Mouse (Mus musculus): ENCODE measurements around the gene BC048562. TPM values are rescaled to one million over a fixed set of nuclear protein-coding genes. Genes with fewer than 3 reads are reported as not detected.

Gene BC048562
- polyA plus RNA-seq (2015; fragmentation: Nextera tagmentation; extraction: Ambion mirVana), result not detected in 2 replicates

DNA sequence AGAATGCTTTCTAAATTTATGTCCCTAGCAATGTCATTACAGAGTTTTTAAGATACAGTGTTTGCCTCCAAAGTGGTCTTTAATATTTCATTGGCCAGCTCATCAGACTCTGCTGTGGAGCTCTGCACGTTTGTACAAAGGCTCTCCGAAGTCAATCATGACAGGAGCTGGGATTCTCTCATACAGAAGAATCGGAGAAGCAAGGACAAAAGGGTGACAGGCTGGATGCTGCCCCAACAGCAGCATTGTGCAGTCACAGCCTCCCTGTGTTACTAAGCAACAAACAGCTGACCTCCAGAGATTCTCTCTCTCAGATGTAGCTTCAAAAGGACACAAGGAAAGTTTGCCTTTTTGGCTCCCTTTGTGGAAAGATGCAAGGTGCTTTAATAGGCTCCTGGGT, at the start of gene BC048562:
TSS of gene BC048562 (plus strand) at position 301 of the 400 bp plus-strand sequence.
- ATAC-seq, result no peak
- 0 out of 2 replicates have a peak within 1 kb of the TSS, but pooled peaks have one; percentile 22 for H3K27ac ChIP-seq
- 27% methylated on average over 3 of the region's 3 CpGs for WGBS
- no peak within 1 kb of the TSS for H3K9ac ChIP-seq (replicated peaks)
- peaks cover 20% of the 10 kb centered on the region for H3K4me1 ChIP-seq (replicated peaks)
- H3K36me3 ChIP-seq, result no peaks in the 10 kb centered on the region
- no peak within 1 kb of the TSS for H3K4me2 ChIP-seq (replicated peaks)
- H3K4me3 ChIP-seq (replicated peaks), result no peak within 1 kb of the TSS
- no peaks in the 10 kb centered on the region for H3K9me3 ChIP-seq
- H3K27me3 ChIP-seq, result no peaks in the 10 kb centered on the region

DNA sequence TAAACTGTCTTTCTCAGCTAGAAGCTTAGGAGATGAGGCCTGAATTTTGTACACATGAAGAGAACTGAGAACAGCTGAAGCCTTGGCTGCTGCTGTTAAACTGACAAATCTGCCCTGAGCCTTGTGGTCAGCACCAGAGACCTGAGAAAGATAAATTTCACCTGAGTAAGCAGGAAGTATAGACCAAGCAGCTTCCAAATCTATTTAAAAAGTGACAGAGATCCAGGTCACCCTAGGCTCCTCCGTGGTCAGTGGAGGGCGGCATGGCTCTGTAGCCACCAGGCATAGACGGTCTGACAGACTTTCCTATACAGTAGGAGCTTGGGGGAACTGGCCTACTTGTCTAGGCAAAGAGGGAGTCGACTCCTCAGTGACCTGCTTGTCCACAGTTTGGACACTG, 49.5 kb upstream of the BC048562 start:
- Histone ChIP-seq H3K27me3 (no peaks in the 10 kb centered on the region), H3K4me3 (replicated peaks) (no peak overlapping the region), H3K4me1 (replicated peaks) (no peaks in the 10 kb centered on the region), H3K4me2 (replicated peaks) (no peak overlapping the region), H3K27ac (no peak overlapping the region), H3K36me3 (peaks cover 92% of the 10 kb centered on the region), H3K9ac (replicated peaks) (no peak overlapping the region), H3K9me3 (no peaks in the 10 kb centered on the region)
- 94% methylated on average over 4 of the region's 4 CpGs for WGBS
- no peak for ATAC-seq

DNA sequence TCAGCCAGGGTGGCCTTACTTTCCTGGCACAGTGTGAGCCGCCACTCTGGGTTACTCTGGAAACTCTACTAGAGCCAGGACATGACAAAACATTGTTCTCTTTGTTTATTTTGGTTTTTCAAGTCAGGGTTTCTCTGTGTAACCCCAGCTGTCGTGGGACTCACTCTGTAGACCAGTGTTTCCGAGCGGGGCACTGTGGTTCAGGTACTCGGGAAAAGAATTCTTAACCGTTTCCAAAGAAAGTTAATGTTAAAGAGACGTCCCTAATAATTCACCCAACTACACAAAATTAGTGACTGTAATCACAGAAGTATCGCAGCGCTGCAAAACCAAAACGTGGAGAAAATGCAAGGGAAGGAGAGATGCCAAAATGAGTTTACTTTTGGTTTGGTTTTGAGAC, 47.7 kb upstream of the BC048562 start:
- Histone ChIP-seq H3K4me2 (replicated peaks) (no peak overlapping the region), H3K9me3 (no peaks in the 10 kb centered on the region), H3K9ac (replicated peaks) (no peak overlapping the region), H3K27ac (no peak overlapping the region), H3K4me1 (replicated peaks) (no peaks in the 10 kb centered on the region), H3K4me3 (replicated peaks) (no peak overlapping the region), H3K36me3 (peaks cover 92% of the 10 kb centered on the region), H3K27me3 (no peaks in the 10 kb centered on the region)
- ATAC-seq, result no peak
- WGBS, result 91% methylated on average over 10 of the region's 10 CpGs

DNA sequence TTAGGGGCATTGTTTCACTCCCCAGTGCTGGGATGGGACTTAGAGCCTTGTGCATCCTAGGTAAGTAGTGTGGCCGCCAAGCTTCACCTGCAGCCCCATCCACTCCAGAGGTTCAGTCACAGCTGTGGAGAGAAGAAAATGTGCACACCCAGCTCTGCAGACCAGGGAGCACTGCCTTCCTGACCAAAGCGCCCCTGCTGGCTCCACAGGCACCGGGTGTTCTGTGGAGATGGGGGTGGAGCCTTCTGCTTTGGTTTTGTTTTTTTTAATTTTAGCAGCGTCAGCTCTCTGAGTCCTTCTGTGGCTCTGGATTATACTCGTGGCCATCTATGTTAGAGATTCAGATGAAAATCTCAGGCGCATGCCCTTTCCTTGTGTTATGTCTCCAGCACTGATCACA, 47.1 kb upstream of the BC048562 start:
- no peaks in the 10 kb centered on the region for H3K27me3 ChIP-seq
- no peaks in the 10 kb centered on the region for H3K9me3 ChIP-seq
- 92% methylated on average over 6 of the region's 6 CpGs for WGBS
- no peak overlapping the region for H3K4me2 ChIP-seq (replicated peaks)
- H3K36me3 ChIP-seq, result peaks cover 92% of the 10 kb centered on the region
- no peak for ATAC-seq
- no peaks in the 10 kb centered on the region for H3K4me1 ChIP-seq (replicated peaks)
- no peak overlapping the region for H3K4me3 ChIP-seq (replicated peaks)
- no peak overlapping the region for H3K27ac ChIP-seq
- no peak overlapping the region for H3K9ac ChIP-seq (replicated peaks)

DNA sequence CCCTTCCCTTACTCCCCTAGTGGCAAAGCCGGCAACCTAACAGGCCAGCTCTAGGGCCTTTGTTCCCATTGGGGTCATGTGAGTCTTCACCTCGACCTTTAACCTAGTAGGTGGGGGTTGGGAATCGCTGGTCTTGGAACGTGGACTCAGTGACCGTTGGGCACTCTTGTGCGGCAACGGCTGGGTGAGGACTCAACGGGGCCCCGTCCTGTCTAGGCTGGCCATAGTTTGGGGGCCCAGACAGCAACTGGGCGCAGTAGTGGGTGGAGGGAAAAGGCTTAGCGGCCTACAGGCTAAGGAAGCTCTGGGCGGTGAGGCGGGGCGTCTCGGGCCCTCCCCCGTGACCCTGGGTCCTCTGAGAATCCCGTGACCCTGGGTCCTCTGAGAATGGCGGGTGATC, 43.6 kb upstream of the BC048562 start, which contains the start of gene 1700102P08Rik:
TSS of gene 1700102P08Rik (plus strand) at position 130 of the 400 bp plus-strand sequence.
- H3K27me3 ChIP-seq, result no peaks in the 10 kb centered on the region
- no peak within 1 kb of the TSS for H3K27ac ChIP-seq
- ATAC-seq, result no peak
- no peaks in the 10 kb centered on the region for H3K9me3 ChIP-seq
- peaks cover 75% of the 10 kb centered on the region for H3K36me3 ChIP-seq
- no peak within 1 kb of the TSS for H3K4me3 ChIP-seq (replicated peaks)
- WGBS, result 48% methylated on average over 18 of the region's 18 CpGs
- no peaks in the 10 kb centered on the region for H3K4me1 ChIP-seq (replicated peaks)
- H3K9ac ChIP-seq (replicated peaks), result no peak within 1 kb of the TSS
- no peak within 1 kb of the TSS for H3K4me2 ChIP-seq (replicated peaks)

DNA sequence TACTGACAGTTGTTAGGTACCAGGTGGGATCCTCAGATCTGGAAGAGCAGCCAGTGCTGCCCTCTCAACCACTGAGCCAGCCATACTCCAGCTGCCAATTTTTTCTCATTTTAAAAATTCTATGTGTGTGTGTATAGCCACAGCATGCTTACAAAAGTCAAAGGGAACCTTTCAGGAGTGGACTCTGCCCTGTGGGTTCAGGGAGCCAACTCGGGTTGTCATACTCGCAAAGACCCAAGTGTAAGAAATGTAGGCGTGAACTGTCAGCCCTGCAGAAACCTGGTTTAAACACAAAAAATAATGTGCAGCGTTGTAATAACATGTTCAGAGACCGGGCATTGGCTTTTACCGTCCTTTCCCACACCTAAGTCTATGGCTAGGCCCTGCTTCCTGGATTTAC, 42.1 kb upstream of the BC048562 start:
- no peak overlapping the region for H3K4me2 ChIP-seq (replicated peaks)
- 94% methylated on average over 6 of the region's 6 CpGs for WGBS
- no peak overlapping the region for H3K9ac ChIP-seq (replicated peaks)
- no peak overlapping the region for H3K4me3 ChIP-seq (replicated peaks)
- H3K4me1 ChIP-seq (replicated peaks), result no peaks in the 10 kb centered on the region
- no peaks in the 10 kb centered on the region for H3K9me3 ChIP-seq
- H3K27me3 ChIP-seq, result no peaks in the 10 kb centered on the region
- ATAC-seq, result no peak
- H3K27ac ChIP-seq, result no peak overlapping the region
- peaks cover 64% of the 10 kb centered on the region for H3K36me3 ChIP-seq

DNA sequence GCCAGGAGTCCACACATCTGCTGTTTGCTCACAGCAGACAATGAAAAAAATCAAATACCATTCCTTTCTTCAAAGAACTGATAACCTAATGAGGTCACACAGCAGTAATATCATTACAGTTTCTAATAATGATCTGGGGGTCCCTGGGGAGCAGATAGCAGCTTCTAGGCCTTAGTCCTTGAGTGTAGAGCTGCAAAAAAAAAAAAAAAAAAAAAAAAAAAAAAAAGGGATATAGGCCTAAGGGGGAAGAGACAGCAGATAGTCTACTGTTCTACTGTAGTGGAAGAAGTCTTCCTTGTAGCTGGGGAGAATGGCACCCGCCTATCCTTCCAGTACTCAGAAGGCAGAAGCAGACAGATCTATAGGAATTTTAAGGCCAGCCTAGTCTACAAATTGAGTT, 40.9 kb upstream of the BC048562 start:
- 88% methylated on average over 1 of the region's 1 CpGs for WGBS

DNA sequence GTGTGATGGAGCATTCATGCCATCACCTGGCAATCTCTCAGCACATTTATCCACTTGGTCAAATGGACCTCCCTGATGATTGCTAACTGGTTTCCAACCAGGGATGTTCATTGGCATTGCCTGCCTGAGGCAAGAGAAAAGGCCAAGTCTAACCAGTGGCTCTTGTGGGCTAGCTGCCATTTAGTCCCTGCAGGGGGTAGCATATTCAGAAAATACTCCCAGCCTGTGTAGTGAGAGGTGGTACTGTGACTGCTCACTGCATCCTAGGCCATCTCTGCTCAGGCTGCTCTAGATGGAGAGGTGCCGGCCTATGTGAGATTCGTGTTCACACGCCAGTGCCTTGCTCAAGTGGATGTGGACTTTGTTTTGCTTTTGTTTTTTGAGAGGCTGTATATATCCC, 38.0 kb upstream of the BC048562 start:
- Histone ChIP-seq H3K27me3 (no peaks in the 10 kb centered on the region), H3K4me2 (replicated peaks) (no peak overlapping the region), H3K27ac (no peak overlapping the region), H3K9ac (replicated peaks) (no peak overlapping the region), H3K4me1 (replicated peaks) (peaks cover 13% of the 10 kb centered on the region), H3K9me3 (no peaks in the 10 kb centered on the region), H3K36me3 (peaks cover 28% of the 10 kb centered on the region), H3K4me3 (replicated peaks) (no peak overlapping the region)
- WGBS, result 94% methylated on average over 3 of the region's 3 CpGs
- no peak for ATAC-seq

More for the DNA sequence above, 40.9 kb upstream of the BC048562 start:
- Histone ChIP-seq H3K9ac (replicated peaks) (no peak overlapping the region), H3K9me3 (no peaks in the 10 kb centered on the region), H3K27me3 (no peaks in the 10 kb centered on the region), H3K4me3 (replicated peaks) (no peak overlapping the region), H3K27ac (no peak overlapping the region), H3K36me3 (peaks cover 54% of the 10 kb centered on the region), H3K4me2 (replicated peaks) (no peak overlapping the region), H3K4me1 (replicated peaks) (no peaks in the 10 kb centered on the region)
- ATAC-seq, result no peak

DNA sequence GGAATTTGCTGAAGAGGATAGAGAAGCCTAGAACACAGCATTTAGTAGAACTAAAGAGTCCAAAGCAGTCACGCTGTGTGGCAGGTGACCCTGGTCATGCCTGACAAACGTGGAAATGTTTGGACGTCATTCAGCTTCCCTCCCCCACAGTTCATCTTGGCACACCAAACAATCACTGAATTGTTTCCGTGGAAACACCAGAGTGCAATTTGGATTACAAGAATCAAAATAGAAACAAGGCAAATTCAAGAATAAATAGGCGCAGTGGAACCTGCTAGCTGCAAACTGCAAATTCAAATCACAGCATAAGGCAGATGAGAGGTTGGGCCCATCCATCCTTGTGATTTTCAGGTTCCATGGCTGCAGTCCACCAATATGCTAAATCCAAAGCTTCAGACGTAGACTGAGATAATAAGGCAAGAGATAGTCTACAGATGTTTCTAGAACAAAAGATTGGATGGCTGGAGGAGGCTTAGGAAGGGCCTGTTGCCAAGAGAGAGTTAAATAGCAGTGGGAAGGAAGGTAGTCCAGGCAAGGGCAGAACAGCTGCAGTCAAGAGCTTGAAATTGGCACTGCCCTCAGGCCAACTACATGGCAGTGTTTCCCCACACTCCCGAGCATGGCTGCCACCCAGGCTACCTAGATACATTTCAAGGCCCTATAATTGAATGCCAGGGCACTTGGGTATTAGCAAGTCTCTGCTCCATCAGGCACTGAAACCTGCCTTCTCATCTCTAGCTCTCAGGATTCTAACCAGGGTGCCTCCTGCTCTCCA, 34.9 kb upstream of the BC048562 start:
- no peak overlapping the region for H3K4me2 ChIP-seq (replicated peaks)
- WGBS, result 48% methylated on average over 7 of the region's 7 CpGs
- no peak overlapping the region for H3K9ac ChIP-seq (replicated peaks)
- 0 out of 2 replicates have a peak, but pooled peaks cover 8% of the 10 kb centered on the region for H3K36me3 ChIP-seq
- peaks cover 13% of the 10 kb centered on the region for H3K4me1 ChIP-seq (replicated peaks)
- H3K27ac ChIP-seq, result 0 out of 2 replicates have a peak overlapping the region, but pooled peaks have one; percentile 12
- no peak overlapping the region for H3K4me3 ChIP-seq (replicated peaks)
- H3K27me3 ChIP-seq, result no peaks in the 10 kb centered on the region
- no peaks in the 10 kb centered on the region for H3K9me3 ChIP-seq
- ATAC-seq, result no peak

DNA sequence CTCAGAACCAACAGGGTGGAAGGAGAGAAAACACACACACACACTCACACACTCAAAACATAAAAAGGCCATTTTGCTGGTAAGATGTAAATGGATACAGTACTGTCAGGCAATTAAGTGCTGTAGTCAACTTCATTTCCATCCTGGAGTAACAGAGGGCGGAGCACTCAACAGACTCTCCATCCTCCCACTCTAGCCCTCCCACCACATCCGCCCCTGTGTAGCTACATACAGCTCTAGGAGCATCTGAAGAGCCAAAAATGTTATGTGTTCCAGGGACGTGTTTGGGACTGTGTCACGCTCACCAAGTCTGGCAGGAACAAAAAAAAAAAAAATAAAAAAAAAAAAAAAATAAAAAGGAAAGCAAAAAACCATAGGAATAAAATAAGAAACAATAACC, 33.2 kb upstream of the BC048562 start:
- no peak for ATAC-seq
- no peak overlapping the region for H3K4me2 ChIP-seq (replicated peaks)

DNA sequence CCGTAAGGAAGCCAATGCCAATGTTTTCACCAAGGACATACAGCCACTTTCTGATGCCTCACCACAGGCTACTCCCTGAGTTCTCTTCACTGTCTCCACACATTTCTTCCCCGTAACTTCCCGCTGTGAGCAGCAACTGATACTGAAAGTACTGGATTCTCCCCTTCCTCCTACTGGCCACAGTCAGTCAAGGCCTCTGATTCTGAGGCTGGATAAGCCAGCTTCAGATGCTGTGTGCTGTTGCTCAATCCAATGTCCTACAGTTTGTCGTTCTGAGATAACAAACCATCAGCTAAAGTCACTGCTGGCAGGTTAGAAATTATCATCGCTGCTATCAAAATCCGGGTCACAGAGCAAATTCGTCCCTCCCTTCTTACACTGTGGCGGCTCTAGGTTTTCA, 31.8 kb upstream of the BC048562 start:
- ATAC-seq, result no peak
- no peak overlapping the region for H3K4me2 ChIP-seq (replicated peaks)
- no peak overlapping the region for H3K9ac ChIP-seq (replicated peaks)
- H3K27me3 ChIP-seq, result no peaks in the 10 kb centered on the region
- H3K9me3 ChIP-seq, result no peaks in the 10 kb centered on the region
- WGBS, result 81% methylated on average over 8 of the region's 8 CpGs
- no peak overlapping the region for H3K4me3 ChIP-seq (replicated peaks)
- H3K27ac ChIP-seq, result no peak overlapping the region
- peaks cover 13% of the 10 kb centered on the region for H3K4me1 ChIP-seq (replicated peaks)
- H3K36me3 ChIP-seq, result no peaks in the 10 kb centered on the region

More for the DNA sequence above, 33.2 kb upstream of the BC048562 start:
- H3K27ac ChIP-seq, result no peak overlapping the region
- no peaks in the 10 kb centered on the region for H3K9me3 ChIP-seq
- H3K9ac ChIP-seq (replicated peaks), result no peak overlapping the region
- H3K36me3 ChIP-seq, result 0 out of 2 replicates have a peak, but pooled peaks cover under 1% of the 10 kb centered on the region
- H3K4me3 ChIP-seq (replicated peaks), result no peak overlapping the region
- no peaks in the 10 kb centered on the region for H3K27me3 ChIP-seq
- WGBS, result 84% methylated on average over 4 of the region's 4 CpGs
- H3K4me1 ChIP-seq (replicated peaks), result peaks cover 13% of the 10 kb centered on the region

DNA sequence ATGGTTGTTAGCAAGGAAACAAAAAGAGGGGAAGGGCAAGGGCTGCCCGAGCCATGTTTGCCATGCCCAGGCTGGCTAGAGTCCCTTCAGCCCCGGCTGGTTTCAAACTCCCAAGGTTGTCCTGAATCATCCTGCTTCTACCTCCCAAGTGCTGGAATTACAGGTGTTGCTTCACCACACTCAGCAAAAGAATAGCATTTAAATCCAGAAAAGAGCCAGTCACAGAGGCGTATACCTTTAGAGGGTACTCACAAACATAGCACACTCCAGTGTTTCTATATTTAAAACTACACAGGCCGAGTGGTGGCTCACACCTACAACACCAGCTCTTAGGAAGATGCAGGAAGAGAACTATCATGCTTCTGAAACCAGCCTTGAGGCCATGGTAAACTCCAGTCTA, 26.7 kb upstream of the BC048562 start:
- Histone ChIP-seq H3K36me3 (no peaks in the 10 kb centered on the region), H3K4me2 (replicated peaks) (no peak overlapping the region), H3K4me1 (replicated peaks) (no peaks in the 10 kb centered on the region), H3K9me3 (no peaks in the 10 kb centered on the region), H3K27ac (no peak overlapping the region), H3K4me3 (replicated peaks) (no peak overlapping the region), H3K27me3 (no peaks in the 10 kb centered on the region), H3K9ac (replicated peaks) (no peak overlapping the region)
- 92% methylated on average over 4 of the region's 4 CpGs for WGBS
- no peak for ATAC-seq
